Mouse (Mus musculus) left cerebral cortex, adult 8-10 months (tissue): Measurements from ENCODE around the gene Sult4a1. TPM values are rescaled to one million over a fixed set of nuclear protein-coding genes. Genes with fewer than 3 reads are reported as not detected.

Experiments used
- DNase-seq, 2 experiments: peaks; one replicate each; pipeline ENCODE4 v3.0.0; 2022; ENCODE audit warnings: low spot score in 2 of 2
- total RNA-seq, 4 experiments: library from RNA; stranded (reverse); gene quantifications; 2 replicates each; pipeline ENCODE4 v1.2.4; 2022

Gene Sult4a1
- 100 to 1,000 TPM; 393 to 440 (median 417) TPM for total RNA-seq

DNA sequence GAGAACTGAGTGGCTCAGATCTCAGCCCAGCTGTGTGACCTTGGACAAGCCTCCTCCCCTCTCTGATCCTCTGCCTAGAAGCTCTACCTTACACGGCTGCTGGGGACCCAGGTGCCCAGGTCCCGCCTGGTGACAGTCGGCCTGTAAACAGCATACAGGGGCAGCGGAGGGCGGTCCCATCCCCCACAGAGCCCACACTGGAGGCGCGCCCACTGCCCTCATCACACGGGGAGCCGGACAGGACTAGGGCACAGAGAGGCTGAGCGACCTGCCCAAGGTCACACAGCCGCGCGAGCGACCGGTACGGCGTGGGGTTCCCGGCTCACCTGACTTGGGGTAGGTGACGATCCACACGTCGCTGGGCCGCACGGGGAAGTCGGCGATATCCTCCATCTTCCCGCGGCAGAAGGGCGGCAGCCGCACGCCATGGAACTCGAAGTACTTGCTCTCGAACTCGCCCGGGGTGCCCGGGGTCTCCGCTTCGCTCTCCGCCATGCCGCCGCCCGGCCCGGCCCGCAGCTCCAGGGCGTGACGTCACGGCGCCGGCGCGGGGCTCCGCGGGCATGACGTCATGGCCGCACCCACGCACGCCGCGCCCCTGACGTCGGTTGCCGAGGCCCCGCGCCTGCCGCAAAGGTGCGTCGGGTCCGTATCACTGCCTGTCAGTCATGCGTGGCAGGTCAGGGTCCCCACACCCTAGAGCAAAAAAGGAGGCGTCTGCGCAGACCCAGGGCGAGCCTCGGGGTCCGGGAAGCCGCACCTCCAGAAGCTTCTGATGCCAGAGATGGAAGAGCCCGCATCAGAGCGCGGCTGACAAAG, at the start of gene Sult4a1:
TSS of gene Sult4a1 (minus strand) at position 650 of the 819 bp plus-strand sequence.
- peak; percentile 58 to 62 for DNase-seq

DNA sequence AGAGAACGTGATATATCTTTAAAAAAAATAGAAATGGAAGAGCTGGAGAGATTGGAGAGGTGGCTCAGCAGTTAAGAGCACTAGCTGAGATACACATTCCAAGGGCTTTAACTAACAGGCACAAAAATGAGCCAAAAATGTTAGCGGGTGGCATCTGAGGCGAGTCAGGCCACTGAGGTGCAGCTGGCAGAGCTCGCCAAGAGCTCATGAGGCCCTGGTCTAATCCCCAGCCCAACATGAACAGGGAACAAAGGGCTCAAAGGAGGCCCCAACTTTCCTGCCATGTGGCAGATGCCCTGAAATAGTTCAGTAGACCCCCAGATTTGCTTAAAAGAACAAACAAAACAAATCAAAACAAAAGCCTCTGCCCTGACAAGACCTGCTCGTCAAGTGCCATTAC, 35.4 kb upstream of the Sult4a1 start:
- DNase-seq: no peak

DNA sequence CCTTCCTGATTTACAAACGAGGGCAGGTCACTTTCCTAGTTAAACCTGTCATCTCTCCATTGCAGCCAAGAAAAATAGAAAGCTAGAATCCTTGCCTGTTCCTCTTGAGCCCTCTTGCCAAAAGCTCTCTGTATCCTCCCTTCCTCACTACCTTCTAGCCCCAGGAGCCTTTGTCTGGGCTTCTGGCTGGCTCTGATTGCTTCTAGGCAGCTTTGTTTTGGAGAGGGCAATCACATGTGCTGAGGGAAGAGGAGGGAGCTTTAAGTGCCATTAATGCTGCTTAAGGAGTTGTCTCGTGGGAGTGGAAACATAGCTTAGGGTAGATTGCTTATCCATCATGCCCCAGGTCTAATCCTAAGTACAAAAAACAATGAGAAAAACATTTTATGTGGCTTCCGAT, 34.6 kb upstream of the Sult4a1 start:
- no peak for DNase-seq

DNA sequence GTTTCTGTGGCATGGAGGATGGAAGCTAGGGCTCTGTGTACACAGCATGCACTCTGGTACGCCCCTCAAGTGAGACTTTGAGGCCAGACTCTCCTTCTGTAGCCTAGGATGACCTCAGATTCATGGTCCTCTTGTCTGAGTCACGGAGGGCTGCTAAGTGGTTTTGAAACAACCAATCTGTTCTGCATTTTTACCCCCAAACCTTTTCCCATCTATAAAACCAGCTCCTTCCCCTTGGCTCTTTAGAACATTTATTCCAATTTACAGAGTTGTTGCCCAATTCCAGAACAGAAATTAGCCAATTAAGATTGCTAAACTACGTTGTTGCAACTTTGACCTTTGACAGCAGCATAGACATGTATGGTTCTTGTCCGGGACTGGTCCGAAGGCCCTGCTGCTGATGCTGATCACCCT, 34.0 kb upstream of the Sult4a1 start:
- no peak for DNase-seq

DNA sequence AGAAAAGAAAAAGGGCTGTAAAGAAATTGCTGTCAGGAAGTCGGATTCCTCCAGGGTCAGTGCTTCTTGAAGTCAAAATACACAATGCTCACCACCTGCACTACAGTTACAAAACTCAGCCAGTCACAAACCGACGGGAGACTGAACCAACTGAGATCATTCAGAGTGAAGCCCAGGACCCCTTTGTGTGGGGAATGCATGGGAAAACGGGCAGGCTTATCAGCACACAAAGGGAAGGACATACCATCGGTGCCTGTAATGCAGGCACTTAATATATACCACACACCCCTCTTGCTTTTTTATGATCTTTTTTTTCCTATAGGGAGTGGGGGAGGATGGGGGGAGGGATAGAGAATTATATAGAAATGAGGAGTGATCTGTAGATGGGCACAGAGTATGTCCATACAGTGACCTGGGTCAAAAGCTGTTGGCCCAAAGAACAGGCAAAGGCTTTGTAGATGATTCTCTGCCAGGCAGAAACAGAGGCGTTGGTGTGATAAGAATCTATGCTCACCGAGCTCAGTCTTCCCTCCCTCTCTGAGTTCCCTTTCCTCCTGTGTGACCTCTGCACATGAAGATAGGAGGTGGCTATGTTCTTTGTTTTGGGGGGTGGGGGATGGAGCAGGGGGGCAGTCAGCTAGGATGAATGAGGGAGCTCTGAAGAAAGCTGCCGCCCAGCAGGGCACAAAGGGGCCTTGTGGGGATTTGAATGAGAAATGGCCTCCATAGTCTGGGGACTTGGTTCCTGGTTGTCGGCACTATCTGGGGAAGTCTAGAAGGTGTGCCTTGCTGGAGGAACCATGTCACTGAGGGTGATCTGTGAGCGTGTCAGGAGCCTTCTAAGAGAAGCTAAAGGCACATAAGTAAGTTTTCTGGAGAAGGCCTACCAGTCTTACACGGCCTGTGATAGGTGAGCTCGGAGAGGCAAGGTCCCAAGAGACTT, 31.2 kb upstream of the Sult4a1 start:
- no peak for DNase-seq

DNA sequence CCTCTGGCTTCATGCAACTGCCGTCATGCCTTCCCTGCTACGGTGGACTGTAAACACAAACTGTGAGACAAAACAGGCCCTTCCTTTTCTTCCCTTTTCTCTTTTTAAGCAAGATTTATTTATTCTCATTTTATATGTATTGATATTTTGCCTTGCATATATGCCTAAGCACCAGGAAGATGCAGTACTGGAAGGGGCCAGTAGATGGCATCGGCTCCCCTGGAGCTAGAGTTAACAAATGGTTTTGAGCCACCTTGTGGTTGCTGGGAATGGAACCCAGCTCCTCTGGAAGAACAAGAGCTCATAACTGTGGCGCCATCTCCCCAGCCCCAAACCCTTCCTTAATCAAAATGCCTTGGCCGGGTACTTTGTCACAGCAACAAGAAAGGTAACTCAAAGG, 29.9 kb upstream of the Sult4a1 start:
- DNase-seq: no peak

DNA sequence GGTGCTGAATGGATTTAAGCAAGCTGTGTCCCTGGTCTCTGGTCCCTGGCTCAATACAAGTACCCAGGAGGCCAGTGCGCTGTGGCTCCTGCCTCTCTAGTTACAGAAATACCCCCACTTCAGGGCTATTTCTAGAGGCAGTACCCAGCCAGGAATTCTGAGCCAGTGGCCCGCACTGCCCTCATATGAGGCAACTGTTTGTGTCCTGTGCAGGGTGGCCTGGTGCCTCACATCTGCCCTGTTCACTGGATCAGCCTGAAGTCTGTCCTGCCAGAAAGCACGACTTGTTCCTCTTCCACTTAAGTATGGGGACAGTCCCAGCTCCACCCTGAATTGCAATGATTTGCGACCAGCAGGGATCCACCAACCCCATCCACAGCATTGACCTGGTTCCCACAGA, 27.9 kb upstream of the Sult4a1 start:
- no peak for DNase-seq

DNA sequence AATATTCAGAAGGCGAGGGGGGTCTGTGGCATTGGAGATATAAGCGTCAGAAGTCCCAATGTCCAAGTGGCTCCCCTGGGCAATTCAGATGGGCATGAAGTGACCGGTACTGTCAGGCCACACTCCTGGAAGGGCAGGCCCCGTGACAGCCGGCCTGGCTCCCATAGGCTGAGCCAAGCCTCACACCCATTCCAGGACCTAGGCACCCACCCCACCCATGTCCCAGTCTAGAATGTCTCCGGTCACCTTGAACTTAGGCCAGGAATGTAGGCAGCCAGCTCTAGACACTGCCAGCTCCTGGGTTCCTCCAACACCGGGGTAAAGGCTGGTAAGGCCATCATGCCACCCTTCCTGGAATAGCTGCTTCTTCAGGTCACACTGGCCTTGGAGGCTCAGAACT, 26.4 kb upstream of the Sult4a1 start:
- no peak for DNase-seq

DNA sequence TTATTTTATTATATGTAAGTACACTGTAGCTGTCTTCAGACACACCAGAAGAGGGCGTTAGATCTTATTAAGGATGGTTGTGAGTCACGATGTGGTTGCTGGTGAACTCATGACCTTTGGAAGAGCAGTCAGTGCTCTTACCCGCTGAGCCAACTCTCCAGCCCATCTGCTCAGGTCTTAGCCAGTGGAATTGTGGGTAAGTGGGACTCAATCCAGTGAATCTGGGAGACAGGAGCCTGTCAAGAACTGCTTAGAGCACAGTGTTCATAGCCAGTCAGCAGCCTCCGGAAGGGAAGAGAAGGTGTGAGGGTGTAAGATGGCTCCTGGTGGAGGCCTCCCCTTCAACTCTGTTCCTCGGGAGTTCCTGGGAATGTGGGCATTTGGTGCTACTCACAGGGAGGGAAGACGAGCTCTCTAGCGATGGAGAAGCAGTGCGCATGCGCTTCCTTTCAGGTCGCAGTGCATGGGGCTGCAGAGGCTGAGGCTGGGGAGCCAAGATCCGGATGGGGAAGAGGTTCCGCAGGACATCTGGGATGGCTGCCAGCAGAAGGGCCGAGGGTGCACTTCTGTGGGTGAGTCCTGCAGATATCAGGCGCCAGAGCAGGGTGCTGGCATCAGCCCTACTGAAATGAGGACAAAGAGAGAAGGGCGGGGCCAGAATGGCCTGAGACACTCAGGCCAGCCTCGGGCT, 25.7 kb upstream of the Sult4a1 start:
- DNase-seq: no peak

DNA sequence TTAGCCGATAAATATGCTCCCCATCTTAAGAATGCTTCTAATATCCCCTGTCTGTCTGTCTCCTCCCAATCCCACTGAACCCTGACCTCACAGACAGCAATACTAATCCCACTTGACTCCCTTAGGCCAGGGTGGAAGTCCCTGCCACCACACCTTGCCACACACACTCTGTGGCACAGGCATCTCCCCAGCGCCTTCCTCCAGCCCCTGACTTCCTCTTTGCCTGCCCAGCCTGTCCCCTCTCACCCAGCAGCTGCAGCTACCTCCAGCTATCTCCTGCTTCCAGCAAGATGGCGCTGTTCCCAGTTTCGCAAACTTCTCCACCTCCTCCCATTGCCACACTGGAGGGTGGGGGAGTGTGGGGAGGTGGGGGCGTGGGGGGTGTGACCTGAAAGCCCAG, 21.3 kb upstream of the Sult4a1 start:
- no peak for DNase-seq

DNA sequence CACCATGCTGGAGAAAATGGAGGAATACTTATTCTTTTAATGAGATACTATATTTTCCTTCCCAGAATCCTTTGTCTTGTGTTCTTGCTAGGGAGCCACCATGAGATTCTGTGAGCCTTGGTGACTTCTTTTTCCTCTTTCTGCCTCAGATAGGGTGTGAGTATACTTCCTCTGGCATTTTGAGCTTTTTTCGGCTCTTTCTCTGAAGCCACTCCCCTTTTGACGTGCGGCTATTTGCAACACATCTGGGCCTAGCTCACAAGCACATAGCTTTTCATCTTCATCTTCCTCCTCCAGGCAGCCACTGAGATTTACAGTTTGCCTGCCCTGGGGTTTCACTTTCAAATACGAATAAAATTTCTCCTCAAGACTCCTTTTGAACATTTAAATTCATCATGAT, 20.9 kb upstream of the Sult4a1 start:
- no peak for DNase-seq

DNA sequence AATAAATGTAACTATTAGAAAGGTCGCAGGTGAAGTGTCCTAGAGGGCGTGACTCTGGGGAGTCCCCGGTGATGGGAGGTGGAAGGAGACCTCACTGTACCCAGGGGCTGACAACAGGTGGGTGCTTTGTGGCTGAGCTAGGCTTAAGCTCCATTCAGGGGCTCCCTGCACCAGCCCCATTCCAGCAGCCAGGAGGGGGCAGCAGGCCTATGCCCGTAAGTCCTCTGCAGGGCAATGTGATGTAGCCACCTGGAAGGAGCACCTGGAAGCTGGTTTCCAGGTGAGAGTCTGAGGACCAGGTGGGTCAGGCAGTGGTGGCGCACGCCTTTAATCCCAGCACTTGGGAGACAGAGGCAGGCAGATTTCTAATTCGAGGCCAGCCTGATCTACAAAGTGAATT, 18.5 kb upstream of the Sult4a1 start:
- no peak for DNase-seq

DNA sequence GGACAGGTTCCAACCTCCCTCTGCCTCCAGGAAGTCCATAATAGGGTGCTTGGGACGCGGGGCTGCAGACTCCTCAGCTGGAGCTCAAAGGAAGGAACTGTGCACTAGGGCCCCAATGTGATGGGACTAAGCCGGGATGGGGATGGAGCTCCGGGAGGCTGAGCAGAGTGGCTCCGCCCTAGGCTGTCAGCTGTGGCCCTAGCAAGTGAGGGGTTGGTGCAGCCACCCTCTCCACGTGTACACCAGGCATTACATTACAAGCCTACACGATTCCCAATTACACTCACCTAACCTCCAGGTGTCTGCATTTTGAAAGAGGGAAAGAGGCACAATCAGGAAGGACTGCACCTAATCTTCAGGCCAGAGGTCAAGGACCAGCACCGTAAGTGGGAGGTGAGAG, 17.5 kb upstream of the Sult4a1 start, which contains the start of gene Pnpla5:
TSS of gene Pnpla5 (minus strand) at position 101 of the 400 bp plus-strand sequence.
- no peak for DNase-seq

DNA sequence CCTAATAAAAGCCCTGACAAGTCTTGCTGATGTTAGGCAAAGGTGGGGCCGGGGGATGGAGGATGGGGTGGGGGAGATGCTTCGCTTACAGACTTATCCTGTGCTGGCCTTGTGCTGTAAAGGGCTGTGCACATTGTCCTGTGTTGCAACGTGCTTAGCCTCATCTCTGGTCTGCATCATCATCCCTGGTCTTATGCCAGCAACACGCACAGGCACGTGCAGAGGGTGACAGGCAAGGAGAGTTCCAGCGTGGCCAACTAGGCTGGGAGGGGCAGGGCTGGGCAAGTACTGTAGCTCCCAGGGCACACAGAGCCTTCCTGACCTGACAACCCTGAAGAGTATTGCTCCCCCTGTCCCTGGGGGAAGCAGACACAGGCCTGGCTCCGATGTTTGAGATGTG, 15.5 kb upstream of the Sult4a1 start:
- no peak for DNase-seq

DNA sequence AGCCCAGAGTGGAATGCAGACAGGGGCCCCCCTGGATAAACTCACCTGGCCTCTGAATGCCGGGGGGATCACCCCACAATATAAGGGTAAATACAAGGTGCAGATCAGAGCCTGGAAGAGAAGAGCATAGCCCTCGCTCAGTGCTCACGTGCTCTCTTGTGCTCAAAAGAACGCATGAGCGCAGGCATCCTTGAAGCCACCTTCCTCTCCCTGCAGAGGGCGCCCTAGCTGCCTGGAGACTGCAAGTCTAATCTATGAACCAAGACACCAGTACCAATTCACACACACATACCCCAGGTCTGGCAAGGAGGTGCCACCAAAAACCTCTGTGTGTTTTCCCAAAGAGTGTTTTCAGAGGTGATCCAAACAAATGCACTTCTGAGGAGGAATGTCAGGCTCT, 15.1 kb upstream of the Sult4a1 start:
- DNase-seq: no peak

DNA sequence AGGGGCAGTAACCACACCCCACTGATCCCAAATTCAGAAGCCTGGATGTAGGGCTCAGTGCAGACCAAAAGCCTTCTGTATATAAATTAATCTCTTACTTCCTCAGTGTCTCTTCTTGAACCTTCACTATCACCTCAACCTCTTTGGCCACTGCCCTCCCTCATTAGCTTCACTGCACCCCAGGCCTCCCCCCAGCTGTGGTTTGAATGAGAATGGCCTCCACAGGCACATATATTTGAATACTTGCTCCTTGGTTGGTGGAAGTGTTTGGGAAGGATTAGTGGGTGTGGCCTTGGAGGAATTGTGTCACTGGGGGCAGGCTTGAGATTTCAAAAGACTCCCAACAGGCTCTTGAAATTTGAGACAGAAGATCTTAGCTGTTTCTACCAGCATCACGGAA, 10.9 kb upstream of the Sult4a1 start:
- no peak for DNase-seq

DNA sequence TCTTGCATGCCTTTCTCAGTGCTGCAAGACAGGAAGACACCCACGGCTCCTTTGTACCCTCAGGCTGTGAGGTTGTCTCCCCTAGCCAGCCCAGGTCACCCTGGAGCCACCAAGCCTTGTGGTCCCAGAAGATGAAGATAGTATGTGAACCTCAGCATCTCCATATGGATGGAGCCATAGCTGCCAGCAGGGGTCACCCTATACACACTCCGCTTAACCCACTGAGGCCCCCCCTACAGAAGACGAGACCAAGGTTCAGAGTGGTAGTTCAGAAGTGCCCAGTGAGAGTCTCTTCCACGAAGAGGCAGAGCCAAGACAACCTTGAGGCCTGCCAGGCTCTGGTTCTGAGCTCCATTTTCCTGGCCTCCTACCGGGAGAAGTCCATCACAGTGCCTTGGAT, 10.2 kb upstream of the Sult4a1 start:
- no peak for DNase-seq

DNA sequence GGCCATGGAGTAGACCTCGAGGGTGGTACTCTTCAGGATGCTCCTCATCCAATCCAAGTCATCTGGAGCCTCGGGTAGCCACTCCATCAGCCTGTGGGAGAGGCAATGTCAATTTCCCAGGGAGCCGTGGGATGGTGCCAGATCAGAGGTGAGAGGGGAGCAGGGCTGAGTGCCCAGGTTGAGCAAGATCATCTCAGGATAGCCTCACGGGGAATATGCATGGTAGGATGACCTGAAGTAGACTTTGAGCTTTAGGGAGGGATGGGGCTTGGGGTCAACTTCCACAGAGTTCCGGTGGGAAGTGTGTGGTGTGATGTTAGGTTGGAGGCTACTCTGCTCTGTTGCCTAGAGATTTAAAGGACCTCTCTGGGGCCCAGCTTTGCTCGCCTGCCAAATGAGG, 8.3 kb upstream of the Sult4a1 start:
- no peak for DNase-seq

DNA sequence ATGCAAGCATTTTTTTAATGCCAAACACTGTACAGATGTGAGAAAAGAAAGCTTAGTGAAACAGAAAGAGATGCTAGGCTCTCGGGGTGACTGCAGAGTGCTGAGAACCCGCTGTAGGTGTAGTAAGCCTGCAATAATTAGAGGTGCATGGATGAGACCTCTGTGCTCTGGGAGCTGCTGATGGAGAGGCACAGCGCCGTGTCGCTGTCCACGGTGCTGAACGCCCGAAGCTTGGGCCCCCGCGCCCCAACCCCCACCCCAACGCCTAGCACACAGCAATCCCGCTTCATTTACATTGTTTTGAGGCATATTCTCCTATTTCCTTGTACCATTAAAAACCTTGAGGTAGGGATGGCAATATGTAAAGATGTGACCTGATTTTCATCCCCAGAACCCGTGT, 3.3 kb upstream of the Sult4a1 start:
- no peak for DNase-seq

DNA sequence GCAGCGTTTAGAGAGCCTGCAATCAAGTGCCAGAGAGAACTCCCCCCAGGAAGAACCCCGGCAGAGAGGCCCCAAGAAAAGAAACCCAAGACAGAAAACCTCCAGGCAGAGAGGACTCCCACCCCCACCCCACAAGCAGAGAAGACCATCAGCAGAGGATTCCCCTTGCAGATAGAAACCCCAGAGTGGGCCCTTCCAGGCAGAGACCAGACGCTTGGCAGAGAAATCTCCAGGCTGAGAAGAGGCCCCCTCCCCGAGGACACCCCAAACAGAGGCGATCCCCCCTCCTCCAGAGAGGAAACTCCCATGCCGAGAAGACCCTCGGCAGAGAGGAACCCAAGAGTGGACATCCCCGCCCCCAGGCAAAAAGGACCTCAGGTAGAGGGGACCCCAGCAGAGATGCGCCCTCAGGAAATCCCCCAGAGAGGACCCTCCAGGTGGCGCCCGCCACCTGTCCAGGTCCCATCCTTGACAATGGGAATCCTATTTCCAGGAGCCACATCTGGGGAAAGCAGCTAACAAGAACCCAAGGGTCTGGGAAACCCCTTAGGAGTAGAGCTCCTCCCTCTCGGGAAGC, 458 bp upstream of the Sult4a1 start:
- no peak for DNase-seq

DNA sequence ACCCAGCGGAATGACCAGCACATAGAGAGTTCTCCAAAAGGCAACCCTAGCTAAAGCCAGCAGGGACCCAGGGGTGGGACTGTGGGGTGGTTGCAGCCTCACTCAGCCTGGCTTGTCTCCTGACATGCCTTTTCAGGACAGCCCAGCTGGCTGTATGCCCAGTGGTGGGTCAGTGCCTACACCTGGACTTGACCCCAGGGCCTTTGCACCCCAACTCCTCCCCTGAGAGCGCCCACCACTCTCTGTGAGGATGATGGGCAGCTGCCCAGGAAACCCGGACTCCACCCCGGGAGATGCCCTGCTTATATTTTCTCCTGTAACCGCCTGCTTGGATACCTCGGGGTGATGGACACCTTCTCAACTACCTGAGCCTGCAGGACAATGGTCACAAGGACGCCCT, 928 bp downstream of the Sult4a1 start:
- no peak for DNase-seq
